Comparison of ENCODE assay signal across 27 mouse cellular contexts in the genomic region with DNA sequence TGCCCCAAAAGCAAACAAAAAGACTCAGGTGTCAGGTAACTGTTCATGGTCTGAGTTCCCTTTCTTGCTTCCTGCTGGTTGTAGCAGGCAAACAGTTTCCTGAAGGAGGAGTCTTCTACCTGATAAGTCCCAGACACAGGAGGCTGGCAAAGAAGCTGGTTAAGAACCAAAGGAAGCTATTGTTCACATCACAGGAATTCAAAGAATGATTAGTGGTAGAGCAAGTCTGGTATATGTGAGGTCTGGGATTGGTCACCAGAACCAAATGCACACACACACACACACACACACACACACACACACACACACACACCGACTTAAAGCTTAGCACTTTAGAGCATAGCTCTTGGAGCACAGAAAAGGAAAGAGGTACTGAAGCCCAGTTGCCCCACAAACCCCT. TPM values are rescaled to one million over a fixed set of nuclear protein-coding genes. Genes with fewer than 3 reads are reported as not detected.
DNase-seq lines count a peak whose midpoint lies in the region; ATAC-seq and TF ChIP-seq lines count a peak whose summit lies in the region.
"Had no signal": no experiment of that assay in that cellular context is flagged by ENCODE, and none has a peak within 500 bp of the region (broad histone marks: within the 10 kb centered on the region; RNA-seq: fewer than 3 reads in every experiment).

No protein-coding gene starts in this region.

- H3K4me2 ChIP-seq in lung, embryonic 16.5 days (ENCODE audit: low read depth, low read length), result no peak overlapping the region
- no peak overlapping the region for H3K4me2 ChIP-seq in intestine, embryonic 15.5 days (replicated peaks)
- H3K4me2 ChIP-seq in hindbrain, postnatal 0 days (ENCODE audit: low read depth, low read length), result no peak overlapping the region
- H3K4me2 ChIP-seq: heart, embryonic 12.5 days; hindbrain, embryonic 12.5 days; limb, embryonic 13.5 days; liver, embryonic 12.5 days; midbrain, embryonic 13.5 days; neural tube, embryonic 12.5 days had no signal

- H3K4me1 ChIP-seq in lung, embryonic 16.5 days (replicated peaks; ENCODE audit: control insufficient read depth, insufficient read depth, low read length), result peaks cover 8% of the 10 kb centered on the region
- peaks cover 13% of the 10 kb centered on the region for H3K4me1 ChIP-seq in intestine, embryonic 15.5 days (replicated peaks)
- no peaks in the 10 kb centered on the region for H3K4me1 ChIP-seq in hindbrain, postnatal 0 days (ENCODE audit: insufficient read depth, low read length)
- H3K4me1 ChIP-seq: midbrain, embryonic 13.5 days had no signal

- CTCF ChIA-PET in Patski (lab: Charles Lee), result no interaction called here

- ATAC-seq in lung, embryonic 16.5 days (ENCODE audit: low read depth), result peak; percentile 77
- ATAC-seq in Patski, result peak; percentile 75
- peak; percentile 44 for ATAC-seq in intestine, embryonic 15.5 days
- no peak for ATAC-seq in hindbrain, postnatal 0 days
- no peak for ATAC-seq in cerebellum, adult (ENCODE audit: insufficient number of reproducible peaks, low FRiP score, low TSS enrichment)
- ATAC-seq: forebrain, postnatal 0 days; liver, embryonic 12.5 days; midbrain, embryonic 13.5 days had no signal

- H3K9me3 ChIP-seq in lung, embryonic 16.5 days (ENCODE audit: control insufficient read depth, low read length), result no peaks in the 10 kb centered on the region
- no peaks in the 10 kb centered on the region for H3K9me3 ChIP-seq in intestine, embryonic 15.5 days
- no peaks in the 10 kb centered on the region for H3K9me3 ChIP-seq in hindbrain, postnatal 0 days (ENCODE audit: low read length)
- H3K9me3 ChIP-seq: heart, embryonic 12.5 days; hindbrain, embryonic 12.5 days; limb, embryonic 13.5 days; liver, embryonic 12.5 days; midbrain, embryonic 13.5 days; neural tube, embryonic 12.5 days had no signal

- in situ Hi-C loops in Patski (cut with MboI; ENCODE audit: low pct_unique_long_range_greater_than_20kb), result no loop called here

- POLR2A ChIA-PET in Patski (lab: Charles Lee), result interaction anchor here (0.6 kb wide), 1 partner anchor 10 kb away, joined by 3 read pairs; no protein-coding TSS in a partner anchor

- no peak for TF ChIP-seq CTCF in Patski (IDR thresholded peaks at IDR 0.05)
- no peak for TF ChIP-seq CTCF in hindbrain, postnatal 0 days (IDR thresholded peaks at IDR 0.05; ENCODE audit: low read depth)

- H3K9ac ChIP-seq in lung, embryonic 16.5 days (ENCODE audit: low read length), result no peak overlapping the region
- H3K9ac ChIP-seq in intestine, embryonic 15.5 days, result no peak overlapping the region
- no peak overlapping the region for H3K9ac ChIP-seq in hindbrain, postnatal 0 days (replicated peaks; ENCODE audit: low read length)
- H3K9ac ChIP-seq: forebrain, postnatal 0 days; heart, embryonic 12.5 days; hindbrain, embryonic 12.5 days; limb, embryonic 13.5 days; liver, embryonic 12.5 days; midbrain, embryonic 13.5 days; neural tube, embryonic 12.5 days had no signal

- no peaks in the 10 kb centered on the region for H3K27me3 ChIP-seq in lung, embryonic 16.5 days (ENCODE audit: control insufficient read depth, insufficient read depth, low read depth, low read length)
- H3K27me3 ChIP-seq in Patski, result no peaks in the 10 kb centered on the region
- H3K27me3 ChIP-seq in intestine, embryonic 15.5 days (replicated peaks), result no peaks in the 10 kb centered on the region
- H3K27me3 ChIP-seq in hindbrain, postnatal 0 days (ENCODE audit: insufficient read depth, low read length), result no peaks in the 10 kb centered on the region
- H3K27me3 ChIP-seq: heart, embryonic 12.5 days; liver, embryonic 12.5 days had no signal

- DNase-seq in lung, postnatal 14 days, result no peak
- DNase-seq in Patski (ENCODE audit: low read depth, low spot score), result no peak
- no peak for DNase-seq in hindbrain, postnatal 0 days (ENCODE audit: low spot score)
- no peak for DNase-seq in right cerebral cortex, adult 2 months (ENCODE audit: low spot score in 2 of 2)
- DNase-seq: adrenal gland, postnatal 36 days; cerebellum, adult 11 months; cerebellum, adult 9-11 months; forebrain, postnatal 0 days; gastrocnemius, postnatal 14 days; heart, postnatal 14 days; kidney, postnatal 25 days; layer of hippocampus, postnatal 36 days; lung, adult 2 months; right cerebral cortex, postnatal 25 days had no signal

- WGBS in lung, embryonic 16.5 days, result 50% methylated on average over 1 of the region's 1 CpGs
- 30% methylated on average over 1 of the region's 1 CpGs for WGBS in intestine, embryonic 15.5 days
- 56% methylated on average over 1 of the region's 1 CpGs for WGBS in hindbrain, postnatal 0 days

- H3K27ac ChIP-seq in lung, embryonic 16.5 days (ENCODE audit: low read length), result peak overlapping the region; percentile 38; the same call in 1 of the 2 replicates
- no peak overlapping the region for H3K27ac ChIP-seq in intestine, embryonic 15.5 days
- H3K27ac ChIP-seq in hindbrain, postnatal 0 days, result no peak overlapping the region
- H3K27ac ChIP-seq: hindbrain, embryonic 12.5 days; layer of hippocampus, adult 2 months; limb, embryonic 13.5 days; liver, embryonic 12.5 days; midbrain, embryonic 13.5 days; neural tube, embryonic 12.5 days had no signal

- no peak overlapping the region for H3K4me3 ChIP-seq in lung, embryonic 16.5 days (ENCODE audit: low read length)
- no peak overlapping the region for H3K4me3 ChIP-seq in intestine, embryonic 15.5 days (replicated peaks)
- H3K4me3 ChIP-seq in hindbrain, postnatal 0 days (ENCODE audit: low read length), result no peak overlapping the region
- H3K4me3 ChIP-seq: heart, embryonic 12.5 days; hindbrain, embryonic 12.5 days; layer of hippocampus, adult 2 months; limb, embryonic 13.5 days; liver, embryonic 12.5 days; midbrain, embryonic 13.5 days; neural tube, embryonic 12.5 days had no signal

- H3K36me3 ChIP-seq in lung, embryonic 16.5 days (ENCODE audit: control insufficient read depth, insufficient read depth, low read length), result no peaks in the 10 kb centered on the region
- H3K36me3 ChIP-seq in intestine, embryonic 15.5 days, result no peaks in the 10 kb centered on the region
- no peaks in the 10 kb centered on the region for H3K36me3 ChIP-seq in hindbrain, postnatal 0 days (ENCODE audit: insufficient read depth, low read length)
- H3K36me3 ChIP-seq: heart, embryonic 12.5 days; hindbrain, embryonic 12.5 days; limb, embryonic 13.5 days; liver, embryonic 12.5 days; midbrain, embryonic 13.5 days; neural tube, embryonic 12.5 days had no signal

RNA-seq across cellular contexts. Expression of a gene that starts 9.5 kb away (rescaled TPM):
- 1.2 and 1.4 TPM in 2 replicates for polyA plus RNA-seq in lung, embryonic 16.5 days (2015; fragmentation: Nextera tagmentation; extraction: Ambion mirVana)
- polyA plus RNA-seq in Patski (2021), result 0.18 TPM
- polyA plus RNA-seq in intestine, embryonic 15.5 days (2015; fragmentation: Nextera tagmentation; extraction: Ambion mirVana), result 5.8 and 6.1 TPM in 2 replicates
- 0.10 and 0.25 TPM in 2 replicates for total RNA-seq in hindbrain, postnatal 0 days (2014; rRNA removed)
- polyA plus RNA-seq in hindbrain, postnatal 0 days (2015; fragmentation: Nextera tagmentation; extraction: Ambion mirVana), result 0.04 and 0.08 TPM in 2 replicates
- total RNA-seq: adrenal gland, postnatal 36 days; gastrocnemius, postnatal 14 days; heart, postnatal 14 days; megakaryocyte, adult 5-6 weeks; MEL had no signal
- polyA plus RNA-seq: midbrain, embryonic 13.5 days; neural tube, embryonic 12.5 days; spleen, adult 2 months had no signal

RNA-seq across cellular contexts. Expression of a gene that starts 58.0 kb away (rescaled TPM):
- 142 and 157 TPM in 2 replicates for polyA plus RNA-seq in lung, embryonic 16.5 days (2015; fragmentation: Nextera tagmentation; extraction: Ambion mirVana)
- 335 TPM for polyA plus RNA-seq in Patski (2021)
- polyA plus RNA-seq in intestine, embryonic 15.5 days (2015; fragmentation: Nextera tagmentation; extraction: Ambion mirVana), result 138 and 157 TPM in 2 replicates
- total RNA-seq in hindbrain, postnatal 0 days (2014; rRNA removed), result 79.3 and 88.1 TPM in 2 replicates
- 92.2 and 92.5 TPM in 2 replicates for polyA plus RNA-seq in hindbrain, postnatal 0 days (2015; fragmentation: Nextera tagmentation; extraction: Ambion mirVana)

Comparison
In these comparisons a context has a peak if more than half of its experiments do, and no peak if none do; other contexts are left out.
1. ATAC-seq: peak in lung, embryonic 16.5 days (single experiment), Patski (single experiment) and intestine, embryonic 15.5 days (single experiment); none in hindbrain, postnatal 0 days (single experiment) and cerebellum, adult (single experiment).